Mouse (Mus musculus) kidney, postnatal 10 days (tissue): ENCODE data around the gene Lmo7.

Source experiments
- DNase-seq: peaks from one replicate; pipeline ENCODE4 v3.0.0; 2021; ENCODE audit warnings: mixed read lengths

The Lmo7 gene

GRCm38 (mm10) chr14:101879050-101879694 lies 149.4 kb downstream of the Lmo7 start:
- DNase-seq: no peak

- peak; percentile 22 for DNase-seq
These were observed 153.2 kb downstream of the Lmo7 start for GRCm38 (mm10) chr14:101882966-101883365.

DNA sequence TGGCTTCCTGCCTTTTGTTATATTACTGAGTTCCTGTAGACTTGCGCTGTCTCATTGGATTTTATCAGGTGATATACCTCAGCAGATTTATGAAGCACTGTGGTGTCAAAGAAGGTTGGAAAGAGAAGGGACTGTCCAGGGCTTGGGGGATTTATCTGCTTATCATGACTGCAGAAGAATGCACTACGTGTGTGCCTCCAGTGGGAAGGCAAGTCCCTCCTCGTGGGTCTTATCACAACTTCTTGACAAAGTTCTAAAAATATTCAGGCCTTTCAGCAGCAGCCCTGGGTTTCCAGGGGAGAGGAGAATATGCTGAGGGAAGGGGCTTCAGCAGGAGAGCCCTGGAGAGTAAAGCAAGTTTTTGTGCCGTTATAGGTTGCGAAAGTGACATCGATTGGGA lies 154.0 kb downstream of the Lmo7 start:
- DNase-seq: no peak

DNA sequence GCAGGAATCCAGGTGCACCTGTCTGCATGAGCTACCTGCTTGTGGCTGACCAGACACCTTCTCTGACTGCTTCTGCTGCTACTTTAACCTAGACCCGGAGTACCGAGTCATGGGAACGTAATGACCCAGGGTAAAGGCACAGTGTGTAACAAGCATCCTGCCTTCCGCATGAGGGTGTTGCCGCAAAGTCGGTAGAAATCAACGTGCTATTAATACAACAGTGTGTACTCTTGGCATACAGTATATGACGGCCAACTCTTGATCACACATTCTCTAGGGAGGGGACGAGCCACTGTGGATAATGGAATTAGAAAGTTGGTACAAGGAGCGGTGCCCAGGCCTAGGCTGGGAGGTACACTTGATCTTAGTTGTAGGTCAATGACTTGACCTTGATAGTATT lies 156.6 kb downstream of the Lmo7 start:
- no peak for DNase-seq

DNA sequence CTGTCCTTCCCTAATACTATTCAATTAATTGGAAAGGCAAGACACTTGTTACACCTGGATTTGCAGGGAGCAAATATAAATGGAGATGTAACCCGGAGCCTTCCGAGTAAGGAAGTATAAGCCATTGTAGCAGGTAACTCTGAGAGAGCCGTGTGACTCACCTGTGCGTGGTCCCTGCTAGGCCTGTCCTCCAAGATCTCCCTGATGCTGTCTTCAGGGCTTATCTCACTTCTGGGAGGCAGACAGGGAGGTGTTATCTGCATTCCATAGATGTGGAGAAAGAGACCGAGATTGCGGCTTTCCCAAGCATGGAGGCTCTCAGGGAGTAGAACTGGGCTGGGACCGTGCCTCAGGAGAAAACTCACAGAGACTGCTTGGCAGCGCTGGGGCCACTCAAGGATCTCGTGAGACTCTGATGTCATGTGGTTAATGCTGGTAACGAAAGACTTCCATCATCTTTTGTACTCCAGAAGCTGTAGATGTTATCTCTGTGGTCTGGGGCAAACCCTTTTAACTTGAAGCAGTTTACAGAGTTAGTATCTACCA lies 162.2 kb downstream of the Lmo7 start:
- DNase-seq: no peak

- no peak for DNase-seq
These were observed 162.7 kb downstream of the Lmo7 start for GRCm38 (mm10) chr14:101892496-101892895.

DNA sequence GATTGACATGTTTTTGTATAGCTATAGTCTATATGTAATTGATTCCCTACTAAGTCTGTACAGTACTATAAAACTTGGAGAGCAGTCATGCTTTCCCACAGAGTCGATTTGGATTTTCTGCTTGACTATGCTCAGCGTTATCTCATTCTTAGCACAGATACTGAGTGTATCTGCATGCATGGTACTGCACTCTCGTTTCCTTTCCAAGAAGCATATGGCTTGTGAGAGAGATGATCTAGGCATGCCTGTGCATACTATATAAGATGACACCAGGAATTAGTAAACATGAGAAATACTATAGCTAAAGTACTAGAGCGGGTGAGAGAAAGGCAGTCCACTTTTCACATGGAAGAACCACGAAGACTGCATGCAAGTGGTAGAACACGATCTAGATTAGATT lies 163.5 kb downstream of the Lmo7 start:
- DNase-seq: no peak

DNA sequence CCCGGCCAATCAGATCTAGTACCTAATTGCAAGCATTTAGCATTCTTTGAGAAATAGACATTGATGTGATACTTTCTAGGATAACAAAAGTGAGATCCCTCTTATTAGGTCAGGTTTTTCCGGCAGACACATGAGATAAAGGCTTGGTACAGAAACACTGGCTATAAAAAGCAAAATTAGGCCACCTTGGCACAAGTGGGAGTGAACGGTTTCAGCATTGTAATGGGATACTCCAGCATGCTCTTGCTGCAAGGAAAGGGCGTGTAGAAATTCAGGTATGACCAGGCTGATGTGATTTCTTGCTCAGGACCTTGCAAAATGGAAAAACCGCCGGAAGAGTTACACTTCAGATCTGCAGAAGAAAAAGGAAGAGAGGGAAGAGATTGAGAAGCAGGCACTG lies 168.5 kb downstream of the Lmo7 start:
- no peak for DNase-seq

GRCm38 (mm10) chr14:101901496-101901895 lies 171.7 kb downstream of the Lmo7 start:
- no peak for DNase-seq

GRCm38 (mm10) chr14:101901976-101902375 lies 172.2 kb downstream of the Lmo7 start:
- no peak for DNase-seq

- no peak for DNase-seq
These were observed 174.0 kb downstream of the Lmo7 start for GRCm38 (mm10) chr14:101903722-101904121.

DNA sequence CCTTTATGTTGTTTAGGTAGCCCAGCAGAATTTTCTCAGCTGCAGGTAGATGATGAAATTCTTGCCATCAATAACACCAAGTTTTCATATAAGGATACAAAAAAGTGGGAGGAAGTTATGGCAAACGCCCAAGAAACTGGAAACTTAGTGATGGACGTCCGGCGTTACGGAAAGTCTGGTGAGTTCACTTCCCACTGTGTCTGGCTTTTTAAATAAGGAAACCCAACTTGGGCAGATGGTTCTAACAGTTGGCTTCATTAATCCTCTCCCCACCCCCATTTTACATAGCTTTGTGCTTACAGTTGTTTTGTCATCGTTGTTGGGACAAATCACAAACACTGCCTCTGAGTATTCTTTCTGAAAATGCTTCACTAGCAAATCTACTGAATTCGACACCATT lies 182.2 kb downstream of the Lmo7 start:
- no peak for DNase-seq

DNA sequence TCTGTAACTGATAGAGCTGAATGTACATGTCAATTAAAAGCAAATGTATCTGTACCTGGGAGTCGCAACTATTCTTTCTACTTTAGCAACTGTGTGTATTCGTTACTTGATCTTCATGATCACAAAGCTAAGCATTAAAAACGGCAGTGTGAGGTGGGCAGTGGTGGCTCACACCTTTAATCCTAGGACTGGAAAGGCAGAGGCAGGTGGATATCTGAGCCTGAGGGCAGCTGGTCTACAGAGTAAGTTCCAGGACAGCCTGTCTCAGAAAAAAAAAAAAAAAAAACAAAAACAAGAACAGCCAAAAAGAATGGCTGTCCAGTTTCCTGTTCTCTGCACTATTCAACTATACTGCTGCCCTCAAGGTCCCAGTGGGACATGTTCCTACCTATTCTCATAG lies 182.6 kb downstream of the Lmo7 start:
- DNase-seq: no peak

DNA sequence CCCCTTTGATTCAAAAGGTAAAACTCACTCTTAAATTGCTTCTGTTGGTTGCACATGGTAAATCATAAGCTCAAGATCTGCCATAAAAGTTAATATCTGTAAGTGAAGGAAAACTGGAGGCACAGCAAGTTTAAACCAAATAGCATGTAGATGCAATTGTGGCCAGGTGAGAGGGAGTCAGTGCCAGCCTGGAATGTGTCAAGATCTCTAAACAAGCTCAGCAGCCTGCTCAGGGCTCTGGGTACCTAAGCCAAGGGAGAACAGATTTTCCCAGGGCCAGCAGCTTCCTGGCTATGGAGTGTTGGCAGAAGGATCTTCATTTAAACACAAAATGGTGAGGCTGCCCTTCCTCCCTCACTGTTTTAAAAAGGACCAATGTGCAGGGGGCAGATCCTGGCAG lies 184.6 kb downstream of the Lmo7 start:
- peak; percentile 53 for DNase-seq

DNA sequence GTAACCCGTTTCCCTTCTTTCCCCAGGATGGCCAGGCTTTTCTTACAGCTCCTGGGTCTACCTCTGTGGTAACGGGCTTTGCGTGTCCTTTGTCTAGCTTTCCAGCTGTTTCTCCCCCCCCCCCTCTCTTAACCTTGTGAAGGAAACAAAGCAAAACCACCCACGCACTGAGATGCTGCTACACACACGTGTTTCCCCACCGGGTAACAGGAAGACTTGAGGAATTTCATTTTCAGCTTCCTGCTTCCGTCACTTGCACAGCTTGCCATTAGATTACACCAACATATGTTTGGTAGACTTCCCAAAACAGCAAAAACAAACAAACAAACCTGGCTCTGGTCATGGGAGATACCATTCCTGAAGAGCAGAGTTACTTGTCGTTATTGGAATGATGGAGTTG lies 186.1 kb downstream of the Lmo7 start:
- no peak for DNase-seq

DNA sequence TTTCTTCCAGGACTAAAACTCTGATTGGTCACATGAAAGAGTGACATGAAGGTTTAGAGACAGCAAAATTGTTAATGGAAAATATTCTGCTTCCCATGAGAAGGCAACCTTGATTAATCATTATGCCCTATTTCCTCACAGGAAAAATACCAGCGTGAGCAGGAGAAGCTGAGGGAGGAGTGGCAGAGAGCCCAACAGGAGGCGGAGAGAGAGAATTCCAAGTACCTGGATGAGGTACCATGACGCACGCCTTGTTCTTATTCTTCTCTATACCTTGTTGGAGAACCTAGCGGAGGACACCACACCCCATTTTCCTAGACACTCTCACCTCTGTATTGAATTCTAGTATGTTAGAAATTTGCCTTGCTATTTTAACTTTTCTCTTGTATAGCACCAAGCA lies 188.7 kb downstream of the Lmo7 start:
- peak; percentile 31 for DNase-seq

DNA sequence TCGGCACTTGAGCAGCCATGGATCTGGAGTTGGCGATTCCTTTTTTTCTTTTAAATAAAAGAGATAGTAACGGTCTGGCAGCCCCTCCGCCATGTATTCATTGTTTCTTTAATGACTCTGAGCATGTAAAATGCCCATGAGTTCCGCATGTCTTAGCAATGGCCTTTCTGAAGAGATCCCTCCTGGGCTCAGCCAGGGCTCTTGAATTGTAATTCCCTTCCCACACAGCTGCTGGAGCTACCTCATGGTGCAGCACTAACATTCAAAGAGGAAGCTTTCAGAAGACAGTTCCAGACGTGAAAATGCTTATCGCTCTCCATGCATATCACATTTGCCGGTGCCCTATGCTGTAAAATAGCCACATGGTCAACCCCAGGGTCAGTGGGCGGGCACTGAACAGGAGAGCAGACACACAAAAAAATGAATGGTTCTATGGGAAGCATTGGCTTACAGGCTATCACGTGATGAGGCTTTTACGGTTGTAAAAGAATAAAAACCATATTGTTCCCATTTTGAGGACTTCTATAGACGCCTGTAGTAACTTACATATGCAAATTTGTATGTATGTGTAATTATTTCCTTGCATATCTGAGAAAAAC lies 198.0 kb downstream of the Lmo7 start:
- DNase-seq: no peak

DNA sequence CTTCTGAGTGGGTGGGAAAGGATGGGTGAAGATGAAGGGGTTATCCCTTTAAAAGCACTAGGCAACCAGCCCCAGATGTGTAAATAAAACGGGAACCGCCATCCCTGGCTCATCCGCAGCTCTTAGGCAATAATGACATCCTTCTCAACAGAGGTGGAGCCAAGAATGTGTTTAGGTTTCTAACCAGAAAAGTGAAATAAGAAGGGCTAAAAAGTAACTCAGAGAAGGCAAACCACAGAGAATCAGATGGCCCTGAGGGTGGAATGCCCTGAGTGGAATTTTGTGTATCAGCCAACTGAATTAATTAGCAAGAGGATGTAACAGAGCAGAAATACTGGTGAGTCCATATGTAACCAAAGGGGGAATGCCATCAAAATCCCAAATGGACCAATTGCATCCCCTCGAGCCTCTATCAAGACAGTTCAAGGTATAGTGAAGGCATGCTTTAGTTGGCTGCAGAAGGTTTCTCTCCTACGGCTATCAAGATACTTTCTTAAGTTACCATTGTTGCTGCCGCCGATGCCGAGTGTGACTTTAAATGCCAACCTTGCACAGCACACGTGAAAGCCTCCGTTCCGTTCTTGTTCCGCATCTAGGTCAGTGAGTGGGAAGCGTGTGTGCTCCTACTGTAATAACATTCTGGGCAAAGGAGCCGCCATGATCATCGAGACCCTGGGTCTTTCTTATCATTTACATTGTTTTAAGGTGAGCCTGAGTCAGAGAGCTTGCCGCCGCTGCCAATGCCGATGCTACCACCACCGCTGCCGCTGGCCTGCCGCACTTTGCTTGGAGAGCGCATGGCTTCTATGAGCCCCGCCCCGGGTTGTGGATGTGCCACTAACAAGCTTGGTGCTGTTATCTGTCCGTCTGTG lies 201.1 kb downstream of the Lmo7 start:
- no peak for DNase-seq

GRCm38 (mm10) chr14:101931448-101931750 lies 201.6 kb downstream of the Lmo7 start:
- no peak for DNase-seq

DNA sequence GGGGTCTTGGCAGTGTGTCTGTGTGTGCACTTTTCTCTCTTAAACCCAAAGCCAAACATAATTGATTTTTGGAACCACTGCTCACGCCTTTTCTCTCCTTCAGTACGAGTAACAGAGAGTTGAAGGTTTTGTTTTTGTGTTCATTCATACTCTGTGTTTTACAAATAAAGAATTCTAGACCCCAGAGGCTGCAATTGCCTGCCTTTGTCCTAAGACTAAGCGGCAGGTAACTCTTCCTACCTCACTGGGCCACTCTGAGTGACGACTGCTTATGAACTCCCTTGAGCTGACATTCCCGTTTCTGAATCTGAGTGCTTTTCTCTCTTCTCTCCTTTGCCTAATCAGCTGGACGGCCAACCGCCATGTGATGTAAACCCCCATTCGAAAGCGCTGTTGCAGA lies 203.8 kb downstream of the Lmo7 start:
- DNase-seq: no peak

DNA sequence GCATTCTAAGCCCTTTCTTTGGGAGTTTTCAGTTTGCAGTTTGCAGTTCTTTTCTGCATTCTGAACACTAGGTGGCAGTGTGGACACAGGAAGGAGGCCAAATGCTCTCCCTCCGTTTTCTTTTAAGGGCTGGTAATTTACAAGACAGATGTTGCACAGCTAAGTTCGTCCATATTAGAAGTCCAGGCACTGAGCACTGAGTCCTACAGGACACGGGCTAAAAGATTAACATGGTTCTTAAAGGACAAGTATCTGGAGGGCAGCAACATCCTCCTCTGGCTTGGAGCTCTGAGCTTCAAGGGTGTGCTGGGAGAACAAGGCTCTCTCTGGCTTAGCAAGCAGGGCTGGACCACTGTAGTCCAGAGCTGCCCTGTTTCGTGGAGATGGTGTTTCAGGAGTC lies 213.2 kb downstream of the Lmo7 start:
- peak; percentile 66 for DNase-seq

DNA sequence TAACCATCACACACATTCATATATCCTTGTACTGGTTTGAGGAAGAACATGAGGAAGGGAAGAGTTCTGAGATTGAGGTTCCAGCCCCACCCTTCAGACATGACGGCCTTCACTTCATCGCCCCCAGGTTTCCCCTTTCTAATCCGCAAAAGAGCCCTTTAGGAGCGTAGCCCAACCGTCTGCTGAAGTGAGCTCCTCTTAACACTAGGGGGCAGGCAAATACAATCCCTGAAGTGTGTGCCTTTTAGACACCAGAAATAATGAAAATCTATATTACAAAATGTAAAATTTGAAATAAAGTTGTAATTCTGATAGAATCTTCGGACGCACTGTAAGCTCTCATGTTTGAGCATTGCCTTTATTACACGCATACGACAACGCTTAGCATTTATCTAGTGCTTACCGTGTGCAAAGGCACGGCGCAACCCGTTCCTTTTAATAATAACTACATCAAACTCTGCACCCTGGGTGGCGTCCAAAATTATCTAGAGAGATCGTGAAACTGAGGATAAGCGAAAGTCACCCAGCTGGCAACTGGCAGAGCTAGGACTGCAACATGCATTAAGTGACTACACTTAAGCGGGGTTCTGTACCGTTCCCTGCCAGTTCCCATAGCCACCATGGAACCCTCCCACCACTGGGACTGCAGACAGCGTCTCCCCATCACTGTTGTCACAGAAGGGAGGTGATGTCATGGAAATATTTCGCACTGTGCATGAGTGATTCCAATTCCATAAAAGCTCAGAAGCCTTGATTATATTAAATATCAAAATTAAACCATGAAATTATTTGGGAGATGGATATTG lies 217.2 kb downstream of the Lmo7 start:
- peak; percentile 57 for DNase-seq

GRCm38 (mm10) chr14:101949114-101949513 lies 219.4 kb downstream of the Lmo7 start:
- DNase-seq: peak; percentile 36
